Mouse (Mus musculus) liver, adult (tissue): ENCODE data around the gene Abhd10.

Experiments
- GATA4 ChIP-seq: IDR thresholded peaks from 2 replicates; pipeline ENCODE4 v1.6.1; 2014; ENCODE audit warnings: mild to moderate bottlenecking, low read length; ENCODE audit not compliant: insufficient replicate concordance

Gene Abhd10

GRCm38 (mm10) chr16:45711263-45711662 is 31.5 kb downstream of the Abhd10 start:
- no peak for TF ChIP-seq GATA4

DNA sequence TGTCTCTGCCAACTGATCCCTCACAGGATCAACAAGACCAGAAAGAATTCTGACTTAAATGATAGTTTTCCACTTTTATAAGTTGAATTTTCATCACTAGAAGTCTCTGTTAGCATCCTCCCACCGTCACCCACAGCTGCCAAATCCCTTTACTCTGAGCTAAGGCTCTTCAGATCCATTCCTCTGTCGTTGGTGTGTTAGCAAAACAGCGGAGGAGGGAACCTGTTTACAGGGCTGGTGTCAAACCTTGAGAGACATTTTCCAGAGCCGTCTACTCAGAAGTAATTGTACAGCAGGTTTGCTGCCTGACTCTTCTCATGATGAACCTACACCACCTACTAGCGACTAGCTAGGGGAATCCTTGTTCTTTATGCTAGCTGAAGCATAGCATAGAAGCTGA is 43.5 kb downstream of the Abhd10 start:
- no peak for TF ChIP-seq GATA4

GRCm38 (mm10) chr16:45697996-45698395 is 44.8 kb downstream of the Abhd10 start:
- no peak for TF ChIP-seq GATA4

GRCm38 (mm10) chr16:45695445-45696160 is 47.2 kb downstream of the Abhd10 start:
- TF ChIP-seq GATA4 = no peak

GRCm38 (mm10) chr16:45693558-45693957 is 49.2 kb downstream of the Abhd10 start, which contains the start of gene Tmprss7:
TSS of gene Tmprss7 (minus strand) at chr16:45693658.
- no peak for TF ChIP-seq GATA4

- no peak for TF ChIP-seq GATA4
These were observed 49.9 kb downstream of the Abhd10 start for GRCm38 (mm10) chr16:45692851-45693250.

- TF ChIP-seq GATA4 = no peak
These were observed 52.6 kb downstream of the Abhd10 start for GRCm38 (mm10) chr16:45690178-45690577.

DNA sequence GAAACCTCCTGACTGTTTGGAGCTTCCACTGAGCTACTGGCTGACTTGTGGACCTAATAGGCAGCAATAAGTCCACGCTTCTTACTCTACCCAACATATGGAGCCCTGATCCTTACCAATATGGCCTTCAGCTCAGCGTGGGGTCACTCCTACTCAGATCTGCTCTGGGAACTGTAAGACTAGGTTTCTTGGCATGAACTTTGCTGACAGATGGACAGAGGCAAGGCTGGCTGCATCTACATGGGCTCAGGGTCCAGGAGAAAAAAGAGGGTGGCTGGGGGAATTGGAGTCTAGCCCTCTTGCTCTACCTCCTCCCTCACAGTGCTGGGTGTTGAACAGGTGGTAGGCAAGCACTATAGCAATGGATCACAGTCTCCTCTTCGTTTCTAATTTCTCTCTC is 55.9 kb downstream of the Abhd10 start:
- TF ChIP-seq GATA4 = no peak

DNA sequence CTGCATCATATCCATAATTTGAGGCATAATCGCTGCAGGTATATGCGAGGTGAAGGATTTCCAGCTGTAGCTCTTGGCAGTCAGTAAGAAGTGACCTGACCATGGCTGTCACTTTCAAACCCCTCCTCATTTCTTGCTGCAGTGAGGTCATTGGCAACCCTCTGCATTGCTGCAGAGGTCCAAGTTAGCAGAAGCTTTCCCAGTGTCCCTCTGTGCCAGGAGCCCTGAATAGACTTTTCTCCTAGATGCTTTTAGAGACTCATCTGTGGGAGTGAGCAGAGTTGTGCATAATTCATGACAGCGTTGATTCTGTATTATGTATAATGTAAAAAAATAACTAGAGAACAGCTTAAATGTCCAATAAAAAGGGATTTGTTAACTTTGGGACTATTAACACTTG is 57.5 kb downstream of the Abhd10 start:
- TF ChIP-seq GATA4 = no peak

DNA sequence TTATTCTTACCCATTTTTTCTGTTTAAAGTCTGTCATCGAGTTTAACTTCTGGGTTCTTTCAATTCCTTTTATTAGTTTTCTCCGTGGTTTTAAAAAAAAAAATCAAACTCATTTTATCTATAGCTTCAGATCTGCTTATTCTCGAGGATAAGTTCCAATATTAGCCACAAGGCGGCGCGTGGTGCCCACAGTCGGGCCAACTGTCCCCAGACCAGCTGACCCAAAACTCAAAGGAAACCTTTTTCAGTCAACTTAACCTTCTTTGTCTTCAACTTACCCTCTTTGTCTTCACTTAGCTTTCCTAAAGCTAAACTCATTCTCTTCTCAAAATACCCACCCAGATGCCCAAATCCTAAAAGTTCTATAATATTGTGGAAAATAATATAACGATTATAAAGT is 57.9 kb downstream of the Abhd10 start:
- TF ChIP-seq GATA4 = no peak
